Mouse (Mus musculus) kidney, embryonic 15.5 days (tissue): ENCODE measurements around the gene Gcn1l1. TPM values are rescaled to one million over a fixed set of nuclear protein-coding genes. Genes with fewer than 3 reads are reported as not detected.

Source experiments
- ATAC-seq: fragments of 200-750 bp; cut with Nextera tagmentation; replicated peaks from 2 replicates; pipeline ENCODE4 v1.8.0; 2017; ENCODE audit warnings: moderate TSS enrichment; ENCODE audit not compliant: low FRiP score
- H3K27ac ChIP-seq: fragments of 300-500 bp; sonication (generic); 2 replicates; pipeline ENCODE4 v1.5.1; 2015; ENCODE audit warnings: mild to moderate bottlenecking, inconsistent platforms
- H3K27me3 ChIP-seq: fragments of 300-500 bp; sonication (generic); 2 replicates; pipeline ENCODE4 v1.6.1; 2015; ENCODE audit warnings: inconsistent platforms
- H3K36me3 ChIP-seq: fragments of 300-500 bp; sonication (generic); 2 replicates; pipeline ENCODE4 v1.6.1; 2015; ENCODE audit warnings: inconsistent platforms
- H3K4me1 ChIP-seq: fragments of 300-500 bp; sonication (generic); 2 replicates; pipeline ENCODE4 v1.6.1; 2015; ENCODE audit warnings: inconsistent platforms
- H3K4me2 ChIP-seq: fragments of 300-500 bp; sonication (generic); 2 replicates; pipeline ENCODE4 v1.6.1; 2015; ENCODE audit warnings: moderate library complexity, mild to moderate bottlenecking, inconsistent platforms
- H3K4me3 ChIP-seq: fragments of 300-500 bp; sonication (generic); replicated peaks from 2 replicates; pipeline ENCODE4 v1.5.1; 2015; ENCODE audit warnings: mild to moderate bottlenecking, inconsistent platforms
- H3K9ac ChIP-seq: fragments of 300-500 bp; sonication (generic); 2 replicates; pipeline ENCODE4 v1.6.1; 2015; ENCODE audit warnings: mild to moderate bottlenecking, inconsistent platforms
- H3K9me3 ChIP-seq: fragments of 300-500 bp; sonication (generic); replicated peaks from 2 replicates; pipeline ENCODE4 v1.6.1; 2016; ENCODE audit warnings: inconsistent platforms
- WGBS: fragments of 180-500 bp; shearing (Covaris S2); methylation state at CpG from one replicate; pipeline ENCODE4 v1.1.7; 2015; ENCODE audit warnings: mixed read lengths; 5-methylcytosine and 5-hydroxymethylcytosine counted together
- polyA plus RNA-seq: library from polyadenylated mRNA; unstranded; fragments of >200 nt; fragmentation: Nextera tagmentation; extraction: Ambion mirVana; gene quantifications from 2 replicates; pipeline ENCODE4 v1.2.1, GENCODE M21; 2015

Gene Gcn1l1
- polyA plus RNA-seq, 1 experiment from 2014 or later = 49.3 TPM

GRCm38 (mm10) chr5:115548501-115549285 lies 16.4 kb upstream of the Gcn1l1 start:
- H3K9me3 ChIP-seq = no peaks in the 10 kb centered on the region
- no peak for ATAC-seq
- no peak overlapping the region for H3K27ac ChIP-seq
- H3K36me3 ChIP-seq = peaks cover 90% of the 10 kb centered on the region
- H3K27me3 ChIP-seq = no peaks in the 10 kb centered on the region
- no peak overlapping the region for H3K4me3 ChIP-seq
- peaks cover 47% of the 10 kb centered on the region for H3K4me1 ChIP-seq
- H3K9ac ChIP-seq = no peak overlapping the region
- H3K4me2 ChIP-seq = no peak overlapping the region
- 93% methylated on average over 18 of the region's 18 CpGs for WGBS

GRCm38 (mm10) chr5:115550482-115551005 lies 14.5 kb upstream of the Gcn1l1 start:
- no peak overlapping the region for H3K27ac ChIP-seq
- no peaks in the 10 kb centered on the region for H3K9me3 ChIP-seq
- peaks cover 30% of the 10 kb centered on the region for H3K4me1 ChIP-seq
- no peak overlapping the region for H3K4me2 ChIP-seq
- H3K9ac ChIP-seq = no peak overlapping the region
- ATAC-seq = no peak
- H3K27me3 ChIP-seq = no peaks in the 10 kb centered on the region
- no peak overlapping the region for H3K4me3 ChIP-seq
- WGBS = 56% methylated on average over 11 of the region's 11 CpGs
- H3K36me3 ChIP-seq = peaks cover 85% of the 10 kb centered on the region

GRCm38 (mm10) chr5:115551386-115551785 lies 13.7 kb upstream of the Gcn1l1 start:
- Histone ChIP-seq H3K9me3 (no peaks in the 10 kb centered on the region), H3K4me3 (no peak overlapping the region), H3K27me3 (no peaks in the 10 kb centered on the region), H3K36me3 (peaks cover 77% of the 10 kb centered on the region), H3K4me1 (peaks cover 33% of the 10 kb centered on the region), H3K9ac (no peak overlapping the region), H3K27ac (no peak overlapping the region), H3K4me2 (no peak overlapping the region)
- no peak for ATAC-seq
- whole genome bisulfite sequencing = 81% methylated on average over 12 of the region's 12 CpGs

GRCm38 (mm10) chr5:115551799-115552198 lies 13.3 kb upstream of the Gcn1l1 start:
- Histone ChIP-seq H3K27ac (no peak overlapping the region), H3K36me3 (peaks cover 73% of the 10 kb centered on the region), H3K9ac (no peak overlapping the region), H3K4me1 (peaks cover 29% of the 10 kb centered on the region), H3K9me3 (no peaks in the 10 kb centered on the region), H3K4me2 (no peak overlapping the region), H3K4me3 (no peak overlapping the region), H3K27me3 (no peaks in the 10 kb centered on the region)
- no peak for ATAC-seq
- WGBS = 88% methylated on average over 13 of the region's 13 CpGs

GRCm38 (mm10) chr5:115553801-115554420 lies 11.1 kb upstream of the Gcn1l1 start:
- Histone ChIP-seq H3K4me1 (peaks cover 20% of the 10 kb centered on the region), H3K9me3 (no peaks in the 10 kb centered on the region), H3K9ac (no peak overlapping the region), H3K4me2 (no peak overlapping the region), H3K27me3 (no peaks in the 10 kb centered on the region), H3K4me3 (no peak overlapping the region), H3K27ac (peak overlapping the region; percentile 2; the same call in 1 of the 2 replicates), H3K36me3 (peaks cover 52% of the 10 kb centered on the region)
- no peak for ATAC-seq
- 84% methylated on average over 33 of the region's 33 CpGs for whole genome bisulfite sequencing

GRCm38 (mm10) chr5:115554536-115555291 lies 10.3 kb upstream of the Gcn1l1 start:
- peaks cover 44% of the 10 kb centered on the region for H3K36me3 ChIP-seq
- no peak for ATAC-seq
- no peaks in the 10 kb centered on the region for H3K27me3 ChIP-seq
- no peaks in the 10 kb centered on the region for H3K9me3 ChIP-seq
- H3K9ac ChIP-seq = no peak overlapping the region
- WGBS = 85% methylated on average over 18 of the region's 18 CpGs
- H3K4me3 ChIP-seq = no peak overlapping the region
- H3K27ac ChIP-seq = no peak overlapping the region
- no peak overlapping the region for H3K4me2 ChIP-seq
- peaks cover 20% of the 10 kb centered on the region for H3K4me1 ChIP-seq

GRCm38 (mm10) chr5:115556217-115556616 lies 8.8 kb upstream of the Gcn1l1 start:
- H3K4me2 ChIP-seq = no peak overlapping the region

GRCm38 (mm10) chr5:115558182-115558794 lies 6.8 kb upstream of the Gcn1l1 start:
- no peak for ATAC-seq
- Histone ChIP-seq H3K36me3 (peaks cover 43% of the 10 kb centered on the region), H3K9me3 (no peaks in the 10 kb centered on the region), H3K4me2 (no peak overlapping the region), H3K9ac (no peak overlapping the region), H3K4me1 (peaks cover 39% of the 10 kb centered on the region), H3K27ac (no peak overlapping the region), H3K4me3 (no peak overlapping the region), H3K27me3 (no peaks in the 10 kb centered on the region)
- 89% methylated on average over 14 of the region's 14 CpGs for WGBS

More at GRCm38 (mm10) chr5:115556217-115556616, 8.8 kb upstream of the Gcn1l1 start:
- peaks cover 43% of the 10 kb centered on the region for H3K36me3 ChIP-seq
- peaks cover 21% of the 10 kb centered on the region for H3K4me1 ChIP-seq
- 8% methylated on average over 8 of the region's 8 CpGs for WGBS
- ATAC-seq = no peak
- 0 out of 2 replicates have a peak overlapping the region, but pooled peaks have one; percentile 29 for H3K27ac ChIP-seq
- no peak overlapping the region for H3K9ac ChIP-seq
- H3K4me3 ChIP-seq = no peak overlapping the region
- no peaks in the 10 kb centered on the region for H3K9me3 ChIP-seq
- no peaks in the 10 kb centered on the region for H3K27me3 ChIP-seq

GRCm38 (mm10) chr5:115559237-115560101 lies 5.6 kb upstream of the Gcn1l1 start, which contains the start of gene Rplp0:
Rplp0 (plus strand) TSS chr5:115559467.
- under 1% methylated on average over 78 of the region's 78 CpGs for WGBS
- peak within 1 kb of the TSS; percentile 89 for H3K27ac ChIP-seq
- H3K4me2 ChIP-seq = peak within 1 kb of the TSS; percentile 75
- no peaks in the 10 kb centered on the region for H3K27me3 ChIP-seq
- H3K4me1 ChIP-seq = peaks cover 45% of the 10 kb centered on the region
- peak within 1 kb of the TSS; percentile 90 for H3K4me3 ChIP-seq
- peaks cover 41% of the 10 kb centered on the region for H3K36me3 ChIP-seq
- H3K9me3 ChIP-seq = no peaks in the 10 kb centered on the region
- ATAC-seq = peak; percentile 98
- H3K9ac ChIP-seq = peak within 1 kb of the TSS; percentile 99

GRCm38 (mm10) chr5:115560336-115560905 lies 4.6 kb upstream of the Gcn1l1 start:
- H3K27me3 ChIP-seq = no peaks in the 10 kb centered on the region

More at GRCm38 (mm10) chr5:115560336-115560905, 4.6 kb upstream of the Gcn1l1 start:
- Histone ChIP-seq H3K4me1 (peaks cover 51% of the 10 kb centered on the region), H3K4me2 (peak overlapping the region; percentile 75), H3K36me3 (peaks cover 40% of the 10 kb centered on the region), H3K9me3 (no peaks in the 10 kb centered on the region), H3K27ac (0 out of 2 replicates have a peak overlapping the region, but pooled peaks have one; percentile 89), H3K4me3 (peak overlapping the region; percentile 90), H3K9ac (peak overlapping the region; percentile 99)
- WGBS = 34% methylated on average over 13 of the region's 13 CpGs
- ATAC-seq = no peak
